Mouse (Mus musculus) liver, adult (tissue): Measurements from ENCODE around the gene Syndig1.

Experiments used
- GATA4 ChIP-seq: IDR thresholded peaks from 2 replicates; pipeline ENCODE4 v1.6.1; 2014; ENCODE audit warnings: mild to moderate bottlenecking, low read length; ENCODE audit not compliant: insufficient replicate concordance

The Syndig1 gene

GRCm38 (mm10) chr2:149927481-149927880 is 98.5 kb downstream of the Syndig1 start:
- no peak for TF ChIP-seq GATA4

GRCm38 (mm10) chr2:149929986-149930385 is 101.0 kb downstream of the Syndig1 start:
- TF ChIP-seq GATA4: no peak

GRCm38 (mm10) chr2:149931111-149931510 is 102.1 kb downstream of the Syndig1 start:
- no peak for TF ChIP-seq GATA4

- TF ChIP-seq GATA4: no peak
Observed at GRCm38 (mm10) chr2:149932095-149932494, 103.1 kb downstream of the Syndig1 start.

GRCm38 (mm10) chr2:149933247-149933898 is 104.4 kb downstream of the Syndig1 start:
- no peak for TF ChIP-seq GATA4

GRCm38 (mm10) chr2:149934139-149934538 is 105.1 kb downstream of the Syndig1 start:
- TF ChIP-seq GATA4: no peak

GRCm38 (mm10) chr2:149938829-149939228 is 109.8 kb downstream of the Syndig1 start:
- TF ChIP-seq GATA4: no peak

- no peak for TF ChIP-seq GATA4
Observed at GRCm38 (mm10) chr2:149939586-149939985, 110.6 kb downstream of the Syndig1 start.

GRCm38 (mm10) chr2:149950641-149951040 is 121.6 kb downstream of the Syndig1 start:
- TF ChIP-seq GATA4: no peak

- no peak for TF ChIP-seq GATA4
Observed at GRCm38 (mm10) chr2:149971014-149971413, 142.0 kb downstream of the Syndig1 start.

GRCm38 (mm10) chr2:149973583-149973982 is 144.6 kb downstream of the Syndig1 start:
- TF ChIP-seq GATA4: no peak

- no peak for TF ChIP-seq GATA4
Observed at GRCm38 (mm10) chr2:149980419-149980818, 151.4 kb downstream of the Syndig1 start.

GRCm38 (mm10) chr2:149982466-149982865 is 153.5 kb downstream of the Syndig1 start:
- TF ChIP-seq GATA4: no peak

- no peak for TF ChIP-seq GATA4
Observed at GRCm38 (mm10) chr2:149983107-149983506, 154.1 kb downstream of the Syndig1 start.

- no peak for TF ChIP-seq GATA4
Observed at GRCm38 (mm10) chr2:149987610-149988009, 158.6 kb downstream of the Syndig1 start.

GRCm38 (mm10) chr2:149991506-149991905 is 162.5 kb downstream of the Syndig1 start:
- TF ChIP-seq GATA4: no peak

GRCm38 (mm10) chr2:149992921-149993320 is 163.9 kb downstream of the Syndig1 start:
- no peak for TF ChIP-seq GATA4
